Mouse (Mus musculus) 3T3-L1 (cell line): ENCODE results near the gene Cap1.

Source experiments
- DNase-seq: peaks from one replicate; pipeline ENCODE4 v3.0.0-alpha.2; 2015; ENCODE audit warnings: low read depth, low spot score

The Cap1 gene

GRCm38 (mm10) chr4:122887336-122887735, 1.5 kb upstream of the Cap1 start:
- no peak for DNase-seq

GRCm38 (mm10) chr4:122886579-122887254, 861 bp upstream of the Cap1 start:
- no peak for DNase-seq

- peak; percentile 82 for DNase-seq
These were observed 1.1 kb downstream of the Cap1 start for GRCm38 (mm10) chr4:122884481-122885340.

- DNase-seq, result peak; percentile 17
These were observed 1.8 kb downstream of the Cap1 start for GRCm38 (mm10) chr4:122884051-122884450.

GRCm38 (mm10) chr4:122883294-122883693, 2.6 kb downstream of the Cap1 start:
- no peak for DNase-seq

- peak; percentile 45 for DNase-seq
These were observed 3.3 kb downstream of the Cap1 start for GRCm38 (mm10) chr4:122882544-122882943.

GRCm38 (mm10) chr4:122878333-122879070, 7.4 kb downstream of the Cap1 start:
- DNase-seq, result peak; percentile 25

- no peak for DNase-seq
These were observed 12.3 kb downstream of the Cap1 start for GRCm38 (mm10) chr4:122873512-122873911.

GRCm38 (mm10) chr4:122873003-122873402, 12.9 kb downstream of the Cap1 start:
- no peak for DNase-seq

- DNase-seq, result no peak
These were observed 13.9 kb downstream of the Cap1 start for GRCm38 (mm10) chr4:122871989-122872388.

- DNase-seq, result no peak
These were observed 14.6 kb downstream of the Cap1 start for GRCm38 (mm10) chr4:122871269-122871668.

- no peak for DNase-seq
These were observed 15.1 kb downstream of the Cap1 start for GRCm38 (mm10) chr4:122870741-122871140.

- DNase-seq, result peak; percentile 55
These were observed 15.8 kb downstream of the Cap1 start for GRCm38 (mm10) chr4:122870027-122870426.

GRCm38 (mm10) chr4:122868041-122868440, 17.8 kb downstream of the Cap1 start:
- DNase-seq, result peak; percentile 82

- no peak for DNase-seq
These were observed 24.0 kb downstream of the Cap1 start for GRCm38 (mm10) chr4:122861836-122862235.

GRCm38 (mm10) chr4:122859096-122859674, 26.7 kb downstream of the Cap1 start:
- DNase-seq, result peak; percentile 88

- DNase-seq, result no peak
These were observed 27.9 kb downstream of the Cap1 start for GRCm38 (mm10) chr4:122857909-122858308.

GRCm38 (mm10) chr4:122854770-122855169, 31.1 kb downstream of the Cap1 start:
- DNase-seq, result no peak

- no peak for DNase-seq
These were observed 32.2 kb downstream of the Cap1 start for GRCm38 (mm10) chr4:122853691-122854090.

GRCm38 (mm10) chr4:122851535-122851934, 34.3 kb downstream of the Cap1 start:
- DNase-seq, result no peak

- no peak for DNase-seq
These were observed 37.7 kb downstream of the Cap1 start for GRCm38 (mm10) chr4:122848150-122848621.

- peak; percentile 54 for DNase-seq
These were observed 47.4 kb downstream of the Cap1 start for GRCm38 (mm10) chr4:122838416-122838815.
